Mouse (Mus musculus) heart, adult 11 months (tissue): ENCODE measurements at regions not wholly inside any gene's neighbourhood (a gene's known extent, or its start where the extent isn't known, plus 50 kb on each side); places are given as distances from the start of the nearest gene placed in this dataset.

Source experiments
- DNase-seq: peaks from one replicate; pipeline ENCODE4 v3.0.0; 2022

GRCm38 (mm10) chr11:109039792-109040518 lies 104.2 kb downstream of the E030025P04Rik start:
- peak; percentile 71 for DNase-seq

GRCm38 (mm10) chr11:109039060-109039791 lies 104.9 kb downstream of the E030025P04Rik start:
- peak; percentile 59 for DNase-seq

GRCm38 (mm10) chr11:109038136-109038535 lies 106.0 kb downstream of the E030025P04Rik start:
- peak; percentile 14 for DNase-seq

- no peak for DNase-seq
Observed at GRCm38 (mm10) chr11:109034596-109034995, 109.6 kb downstream of the E030025P04Rik start.

GRCm38 (mm10) chr11:109034072-109034471 lies 110.1 kb downstream of the E030025P04Rik start:
- no peak for DNase-seq

GRCm38 (mm10) chr11:109032729-109033128 lies 111.4 kb downstream of the E030025P04Rik start:
- DNase-seq: peak; percentile 70

- peak; percentile 87 for DNase-seq
Observed at GRCm38 (mm10) chr11:109030486-109030885, 110.3 kb downstream of the Axin2 start.

- peak; percentile 75 for DNase-seq
Observed at GRCm38 (mm10) chr11:109029894-109030293, 109.7 kb downstream of the Axin2 start.

- peak; percentile 96 for DNase-seq
Observed at GRCm38 (mm10) chr11:109014806-109015205, 94.7 kb downstream of the Axin2 start.

- DNase-seq: peak; percentile 45
Observed at GRCm38 (mm10) chr11:109011161-109011560, 91.0 kb downstream of the Axin2 start.

- DNase-seq: peak; percentile 11
Observed at GRCm38 (mm10) chr11:109008872-109009271, 88.7 kb downstream of the Axin2 start.

- DNase-seq: peak; percentile 57
Observed at GRCm38 (mm10) chr11:109005681-109006080, 85.5 kb downstream of the Axin2 start.
